Mouse (Mus musculus) left cerebral cortex, adult 2 months (tissue): ENCODE measurements at regions not wholly inside any gene's neighbourhood (a gene's known extent, or its start where the extent isn't known, plus 50 kb on each side); places are given as distances from the start of the nearest gene placed in this dataset.

Experiments used
- DNase-seq, 2 experiments: peaks; one replicate each; pipeline ENCODE4 v3.0.0; 2021 to 2022; ENCODE audit warnings: low spot score in 2 of 2, mixed read lengths in 1 of 2; ENCODE audit errors: extremely low spot score in 1 of 2
- H3K27ac ChIP-seq: fragments of 200-600 bp; 2 replicates; pipeline ENCODE4 v1.8.1; 2022
- H3K4me3 ChIP-seq: fragments of 200-600 bp; 2 replicates; pipeline ENCODE4 v1.8.1; 2022
- CTCF ChIP-seq: fragments of 200-600 bp; IDR thresholded peaks from 2 replicates; pipeline ENCODE4 v1.8.1; 2022; ENCODE audit warnings: antibody characterized with exemption, mild to moderate bottlenecking, moderate library complexity
- intact Hi-C: fragments of 180-260 bp; cut with DNase I; formaldehyde crosslinking; loops from one replicate; pipeline ENCODE4 v1.15.1; 2025

DNA sequence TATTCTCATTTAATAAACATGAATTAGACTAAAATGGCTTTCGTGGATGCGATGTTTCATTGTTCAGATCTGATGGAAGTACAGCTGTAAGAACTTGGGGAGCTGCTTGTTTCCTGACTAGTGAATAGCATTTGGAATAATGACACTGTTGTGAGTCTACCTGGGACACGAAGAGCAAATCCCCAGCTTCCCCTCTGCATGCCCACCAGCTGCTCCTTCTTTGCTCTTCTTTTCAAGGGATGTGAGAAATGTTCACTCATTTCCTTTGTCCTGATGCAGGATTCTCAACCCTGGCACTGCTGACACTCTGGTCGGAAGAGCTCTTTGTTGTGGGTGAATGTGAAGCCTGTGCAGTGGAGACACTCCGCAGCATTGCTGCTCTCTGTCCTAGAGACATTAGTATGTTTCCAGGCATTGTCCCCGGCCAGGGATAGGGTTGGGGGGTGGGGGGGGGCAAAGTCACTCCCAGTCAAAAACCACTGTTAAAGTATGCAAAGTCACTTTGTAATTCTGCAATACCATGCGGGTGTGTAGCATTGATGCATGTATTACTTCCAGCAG is 334.1 kb downstream of the Mex3b start:
- intact Hi-C loops = loop anchor here (5.0 to 10.0 kb wide), 3 partner anchors 279 to 486 kb away; no protein-coding TSS in a partner anchor
- no peak overlapping the region for H3K4me3 ChIP-seq
- no peak for DNase-seq
- H3K27ac ChIP-seq = no peak overlapping the region
- no peak for TF ChIP-seq CTCF

DNA sequence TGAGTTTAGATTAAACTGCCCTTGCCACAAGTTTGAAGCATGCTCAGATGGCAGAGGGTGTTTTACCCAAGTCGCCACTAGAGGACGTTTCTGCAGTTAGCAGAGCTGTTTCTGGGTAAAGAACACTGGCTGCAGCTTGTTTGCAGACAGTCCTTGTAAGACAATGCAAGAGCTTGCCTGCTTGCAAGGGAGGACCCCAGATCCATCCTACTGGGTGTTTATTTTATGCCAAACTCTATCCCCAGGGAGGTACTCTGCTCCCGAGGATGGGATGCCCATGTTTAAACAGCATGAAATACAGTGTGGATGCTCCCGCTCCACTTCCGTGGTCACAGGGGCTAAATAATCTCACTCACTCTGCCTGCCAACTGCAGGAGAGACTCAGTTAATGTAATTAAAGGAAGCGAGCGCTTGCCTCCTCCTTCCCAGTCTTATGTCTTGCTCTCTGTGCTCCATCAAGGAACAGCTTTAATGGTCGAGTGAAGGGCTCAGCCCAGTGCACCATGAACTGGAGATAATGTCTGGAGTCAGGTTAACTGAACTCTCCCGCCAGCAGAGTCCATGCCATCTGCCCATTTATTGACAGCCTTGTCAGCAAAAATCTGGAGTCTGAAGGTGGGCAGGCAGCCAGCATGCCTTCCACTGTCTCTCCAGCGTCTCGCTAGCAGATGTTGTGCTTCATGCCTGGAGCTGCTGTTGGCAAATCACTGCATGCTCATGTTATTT is 334.8 kb downstream of the Mex3b start:
- peak overlapping the region; percentile 16; the same call in 1 of the 2 replicates for H3K27ac ChIP-seq
- peak; percentile 50 to 66 for DNase-seq
- H3K4me3 ChIP-seq = peak overlapping the region; percentile 13; the same call in 1 of the 2 replicates
- TF ChIP-seq CTCF = peak; percentile 78
- intact Hi-C loops = loop anchor here (1.0 to 10.0 kb wide), 4 partner anchors 280 to 487 kb away; no protein-coding TSS in a partner anchor

- no peak for TF ChIP-seq CTCF
- no peak overlapping the region for H3K4me3 ChIP-seq
- intact Hi-C loops = loop anchor here (5.0 to 10.0 kb wide), 3 partner anchors 281 to 489 kb away; no protein-coding TSS in a partner anchor
- H3K27ac ChIP-seq = no peak overlapping the region
- no peak for DNase-seq
Measured at GRCm38 (mm10) chr7:83203311-83204012, 336.3 kb downstream of the Mex3b start.

GRCm38 (mm10) chr7:83204013-83204365 is 336.9 kb downstream of the Mex3b start:
- intact Hi-C loops = loop anchor here (5.0 to 10.0 kb wide), 3 partner anchors 282 to 489 kb away; no protein-coding TSS in a partner anchor
- no peak for TF ChIP-seq CTCF
- DNase-seq = no peak
- Histone ChIP-seq H3K27ac (no peak overlapping the region), H3K4me3 (no peak overlapping the region)

DNA sequence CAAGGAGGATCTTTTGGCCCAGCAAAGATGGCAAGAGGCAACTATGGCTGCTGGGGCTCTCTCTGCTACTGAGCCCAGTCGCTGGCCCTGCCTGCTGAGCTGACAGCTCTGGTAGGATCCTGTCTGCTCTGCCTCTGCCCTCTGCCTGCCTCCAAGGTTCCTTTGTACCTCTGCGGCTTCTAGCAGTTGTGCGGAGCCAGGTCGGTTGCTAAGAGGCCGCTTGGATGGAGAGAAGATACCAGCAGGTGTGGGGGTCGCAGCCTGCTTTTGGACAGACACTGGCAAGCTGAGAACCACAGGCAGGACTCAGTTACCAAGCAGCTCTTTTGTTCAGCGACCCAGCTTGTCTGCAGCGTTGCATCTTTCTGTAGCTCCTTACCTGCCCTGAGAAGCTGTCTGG is 337.6 kb downstream of the Mex3b start:
- no peak overlapping the region for H3K4me3 ChIP-seq
- TF ChIP-seq CTCF = no peak
- intact Hi-C loops = loop anchor here (5.0 to 10.0 kb wide), 3 partner anchors 282 to 490 kb away; no protein-coding TSS in a partner anchor
- H3K27ac ChIP-seq = no peak overlapping the region
- no peak for DNase-seq

- intact Hi-C loops = loop anchor here (10.0 kb wide), 1 partner anchor 492 kb away; no protein-coding TSS in a partner anchor
- TF ChIP-seq CTCF = no peak
- DNase-seq = no peak
- H3K4me3 ChIP-seq = no peak overlapping the region
- H3K27ac ChIP-seq = no peak overlapping the region
Measured at GRCm38 (mm10) chr7:83206999-83207398, 339.9 kb downstream of the Mex3b start.

- H3K4me3 ChIP-seq = no peak overlapping the region
- no peak overlapping the region for H3K27ac ChIP-seq
- no peak for DNase-seq
- intact Hi-C loops = no loop called here
- no peak for TF ChIP-seq CTCF
Measured at GRCm38 (mm10) chr7:83211611-83212010, 344.5 kb downstream of the Mex3b start.

DNA sequence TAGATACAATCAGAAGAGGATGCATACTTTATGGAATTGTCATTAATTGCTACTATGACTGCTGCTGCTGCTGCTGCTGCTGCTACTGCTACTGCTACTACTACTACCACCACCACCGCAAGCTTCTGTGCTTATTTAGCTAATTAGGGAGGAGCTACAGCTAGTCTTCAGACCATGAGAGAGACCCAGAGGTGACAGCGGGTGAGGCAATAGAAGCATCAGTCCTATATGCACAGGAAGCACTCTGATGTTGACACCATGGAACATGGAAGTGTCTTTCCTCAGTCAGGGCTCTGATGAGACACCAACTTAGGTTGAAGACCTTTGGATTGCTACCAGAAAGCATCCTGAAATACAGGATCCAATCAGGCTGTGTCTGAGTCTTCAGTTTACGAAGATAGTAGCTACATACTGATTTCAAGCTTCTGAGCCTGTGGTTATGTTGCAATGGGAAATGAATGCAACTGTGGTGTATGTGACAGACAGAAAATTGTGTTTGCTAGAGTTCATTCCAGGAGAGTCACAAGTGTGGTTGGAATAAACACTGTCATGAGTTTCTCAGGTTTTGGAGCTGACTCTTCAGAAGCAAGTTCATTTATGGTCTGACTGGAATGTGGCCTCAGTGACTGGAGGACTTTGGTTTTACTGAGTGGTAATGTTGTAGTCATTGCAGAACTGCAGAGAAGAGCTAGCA is 355.0 kb downstream of the Mex3b start:
- no peak overlapping the region for H3K4me3 ChIP-seq
- intact Hi-C loops = no loop called here
- DNase-seq = no peak
- TF ChIP-seq CTCF = no peak
- H3K27ac ChIP-seq = no peak overlapping the region

DNA sequence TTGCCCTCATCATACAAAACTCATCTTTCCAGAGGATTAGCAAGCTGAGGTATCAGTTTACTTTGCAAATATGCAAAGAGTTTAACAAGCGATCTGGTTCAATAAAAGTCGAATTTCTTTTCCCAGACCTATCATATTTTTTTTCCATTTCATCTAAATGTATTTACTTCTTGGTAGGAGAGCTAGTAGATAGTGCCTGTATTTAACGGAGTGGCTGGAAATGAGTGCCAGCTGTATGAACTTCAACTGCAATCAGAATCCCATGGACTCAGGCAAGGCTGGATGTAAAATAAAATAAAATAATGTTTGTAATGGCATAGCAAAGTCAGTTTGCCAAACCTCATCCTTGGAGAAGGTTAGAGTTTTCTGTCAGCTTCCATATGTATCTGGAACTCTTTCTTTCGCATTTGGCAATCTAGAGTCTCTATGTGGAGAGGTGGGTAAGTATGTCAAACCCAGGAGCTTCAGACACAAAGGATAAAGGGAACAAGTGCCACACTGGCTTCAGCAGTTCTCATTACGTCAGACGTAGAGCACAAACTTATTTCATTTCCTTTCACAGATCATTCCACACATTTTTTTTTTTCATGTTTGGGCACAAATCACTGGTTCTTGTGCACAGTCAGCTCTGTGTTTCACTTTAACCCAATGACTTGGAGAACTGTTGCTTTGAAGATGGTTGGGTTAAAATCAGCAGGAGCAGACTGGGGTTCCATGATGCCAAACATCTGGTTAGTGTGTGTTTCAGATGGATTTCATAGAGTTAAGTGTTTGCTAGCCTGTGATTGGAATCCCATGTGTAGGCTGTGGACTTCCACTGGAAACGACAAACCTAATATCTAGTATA is 357.2 kb upstream of the Tmc3 start:
- no peak for TF ChIP-seq CTCF
- Histone ChIP-seq H3K4me3 (no peak overlapping the region), H3K27ac (no peak overlapping the region)
- intact Hi-C loops = no loop called here
- DNase-seq = no peak

DNA sequence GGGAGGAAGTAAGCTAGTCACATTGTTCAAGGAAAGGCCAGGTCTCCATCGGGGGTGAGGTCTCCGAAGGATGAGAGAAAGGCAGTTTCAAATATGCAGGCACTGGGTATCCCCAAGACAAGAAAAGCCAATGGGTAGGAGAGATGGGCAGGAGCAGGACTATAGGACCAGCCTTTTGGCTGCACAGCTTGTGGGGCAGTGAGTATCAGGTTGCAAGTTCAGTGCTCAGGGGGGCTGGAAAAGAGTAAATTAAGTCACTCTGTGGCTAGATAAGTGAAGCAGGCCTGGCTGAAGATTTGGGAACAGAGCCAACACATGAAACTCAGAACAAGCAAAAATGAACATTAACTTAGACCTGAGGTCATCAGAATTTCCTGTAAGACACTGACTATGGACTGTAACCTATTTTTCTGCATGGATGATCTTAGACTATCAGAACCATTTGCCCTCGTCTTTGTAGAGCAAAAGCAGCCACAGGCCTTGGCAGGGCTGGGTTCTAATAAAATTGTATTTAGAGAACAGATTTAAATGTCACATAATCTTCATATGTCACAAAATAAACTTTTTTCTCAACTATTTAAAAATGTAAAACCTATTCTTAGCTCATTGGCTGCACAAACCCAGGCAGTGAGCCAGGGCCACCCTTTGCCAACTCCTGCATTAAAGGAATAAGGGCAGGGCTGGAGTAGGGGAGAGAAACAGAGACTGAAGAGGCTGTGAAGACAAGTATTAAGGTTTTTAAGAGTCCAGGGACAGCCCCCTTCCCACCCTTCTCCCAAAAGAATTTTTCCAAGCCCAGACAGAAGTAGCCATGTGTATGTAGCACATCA is 354.0 kb upstream of the Tmc3 start:
- DNase-seq = peak in 1 of 2 experiments; percentile 15
- Histone ChIP-seq H3K4me3 (no peak overlapping the region), H3K27ac (peak overlapping the region; percentile 32; the same call in 1 of the 2 replicates)
- TF ChIP-seq CTCF = no peak
- intact Hi-C loops = no loop called here
